Mouse (Mus musculus) embryonic stem cell, embryonic (primary cell): ENCODE measurements around the gene Hsf4.

Source experiments
- CTCF ChIA-PET, 4 experiments: fragments of 300-600 bp in 2 of 4; fragments of 350-600 bp in 2 of 4; sonication (Branson Sonifier 250); formaldehyde crosslinking; loops; one replicate each; lab custom pipeline; 2022; ENCODE audit warnings: inconsistent platforms in 2 of 4; lab: Charles Lee
- POLR2A ChIA-PET, 4 experiments: fragments of 300-600 bp in 2 of 4; fragments of 350-600 bp in 2 of 4; sonication (Branson Sonifier 250); formaldehyde crosslinking; loops; one replicate each; lab custom pipeline; 2022; ENCODE audit warnings: antibody characterized with exemption in 4 of 4, inconsistent platforms in 1 of 4; lab: Charles Lee

The Hsf4 gene

DNA sequence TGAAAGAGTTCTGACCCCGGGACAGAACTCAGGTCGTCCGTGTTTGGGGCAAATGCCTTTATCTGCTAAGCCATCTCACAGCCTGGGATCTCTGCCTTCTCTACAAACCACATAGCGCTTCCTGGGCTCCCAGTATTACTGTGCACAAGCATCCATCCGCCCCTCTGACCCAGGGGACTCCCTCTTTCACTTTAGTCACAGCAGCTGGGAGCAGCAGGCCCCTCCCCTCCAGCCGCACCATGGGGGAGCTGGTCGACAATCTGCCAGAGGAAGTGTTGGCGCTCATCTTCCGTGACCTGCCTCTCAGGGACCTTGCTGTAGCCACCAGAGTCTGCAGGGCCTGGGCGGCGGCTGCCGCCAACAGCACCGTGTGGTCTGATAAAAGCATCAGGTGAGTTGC is 2.8 kb upstream of the Hsf4 start:
- CTCF ChIA-PET: interaction anchor here (0.6 to 2.9 kb wide), 7 partner anchors 12 to 664 kb away, joined by 3 to 14 read pairs (median 6); partner anchors contain the start of genes B3gnt9 (in 1 of the 4) and Exoc3l (in 1 of the 4)
- POLR2A ChIA-PET: interaction anchor here in 1 of 4 experiments (1.1 to 1.7 kb wide), 2 partner anchors 10 to 18 kb away, joined by 3 to 6 read pairs; partner anchors contain the start of gene Nol3

DNA sequence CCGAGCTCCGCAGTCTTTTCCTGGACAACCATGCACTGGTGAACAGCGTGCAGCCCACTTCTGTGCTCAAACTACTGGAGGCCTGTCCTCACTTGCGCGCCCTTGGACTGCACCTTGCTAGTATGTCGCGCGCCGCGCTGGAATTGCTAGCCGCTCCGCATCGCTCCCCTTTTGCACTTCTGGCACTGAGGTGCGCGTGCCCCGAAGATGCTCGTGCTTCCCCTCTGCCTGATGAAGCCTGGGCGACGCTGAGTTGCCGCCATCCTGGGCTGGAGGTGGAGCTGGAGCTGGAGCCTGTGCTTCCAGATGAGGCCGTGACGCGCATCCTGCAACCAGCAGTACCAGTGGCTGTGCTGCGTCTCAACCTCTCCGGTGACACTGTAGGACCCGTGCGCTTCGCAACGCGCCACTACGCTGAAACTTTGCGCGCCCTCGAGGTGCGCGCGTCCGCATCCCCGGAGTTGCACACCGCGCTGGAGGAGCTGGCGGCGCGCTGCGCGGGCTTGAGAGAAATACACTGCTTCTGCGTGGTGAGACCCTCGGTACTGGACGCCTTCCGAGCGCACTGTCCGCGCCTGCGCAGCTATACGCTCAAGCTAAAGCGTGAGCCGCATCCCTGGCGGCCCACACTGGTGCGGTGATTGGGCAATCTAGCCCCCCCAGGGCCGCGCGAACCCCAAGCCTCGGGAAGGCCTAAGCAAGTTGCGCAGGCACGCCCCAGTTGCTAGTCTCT is 1.1 kb upstream of the Hsf4 start:
- CTCF ChIA-PET: interaction anchor here (0.5 to 2.6 kb wide), 20 partner anchors 9 to 666 kb away, joined by 3 to 18 read pairs (median 6); partner anchors contain the start of gene B3gnt9 (in 1 of the 4)
- POLR2A ChIA-PET: interaction anchor here (0.6 to 3.8 kb wide), 28 partner anchors 8 to 133 kb away, joined by 3 to 35 read pairs (median 8); partner anchors contain the start of genes 4931428F04Rik (in 2 of the 4), E2f4 (in 2 of the 4), B3gnt9 (in 1 of the 4) and D230025D16Rik (in 1 of the 4)

GRCm38 (mm10) chr8:105269075-105269458 is 534 bp upstream of the Hsf4 start:
- POLR2A ChIA-PET: interaction anchor here (0.6 to 3.8 kb wide), 27 partner anchors 8 to 134 kb away, joined by 3 to 35 read pairs (median 7); partner anchors contain the start of genes 4931428F04Rik (in 3 of the 4), B3gnt9 (in 2 of the 4), E2f4 (in 2 of the 4) and D230025D16Rik (in 1 of the 4)
- CTCF ChIA-PET: interaction anchor here (0.5 to 2.6 kb wide), 17 partner anchors 9 to 150 kb away, joined by 3 to 18 read pairs (median 6); partner anchors contain the start of gene B3gnt9 (in 1 of the 4)

GRCm38 (mm10) chr8:105270101-105270915 is 707 bp downstream of the Hsf4 start:
- CTCF ChIA-PET: interaction anchor here (0.6 to 1.5 kb wide), 9 partner anchors 10 to 667 kb away, joined by 3 to 5 read pairs (median 5); no protein-coding TSS in a partner anchor
- POLR2A ChIA-PET: interaction anchor here in 3 of 4 experiments (0.7 to 3.8 kb wide), 19 partner anchors 9 to 605 kb away, joined by 3 to 35 read pairs (median 4); partner anchors contain the start of genes 4931428F04Rik (in 3 of the 3), B3gnt9 (in 2 of the 3), Exoc3l (in 2 of the 3) and Cbfb (in 1 of the 3)

- POLR2A ChIA-PET: interaction anchor here in 3 of 4 experiments (0.5 to 3.8 kb wide), 16 partner anchors 8 to 606 kb away, joined by 3 to 35 read pairs (median 4); partner anchors contain the start of genes 4931428F04Rik (in 2 of the 3), B3gnt9 (in 2 of the 3) and Exoc3l (in 2 of the 3)
- CTCF ChIA-PET: interaction anchor here (0.6 to 1.5 kb wide), 7 partner anchors 11 to 668 kb away, joined by 3 to 5 read pairs (median 5); no protein-coding TSS in a partner anchor
Measured at GRCm38 (mm10) chr8:105270916-105271186, 1.2 kb downstream of the Hsf4 start.

DNA sequence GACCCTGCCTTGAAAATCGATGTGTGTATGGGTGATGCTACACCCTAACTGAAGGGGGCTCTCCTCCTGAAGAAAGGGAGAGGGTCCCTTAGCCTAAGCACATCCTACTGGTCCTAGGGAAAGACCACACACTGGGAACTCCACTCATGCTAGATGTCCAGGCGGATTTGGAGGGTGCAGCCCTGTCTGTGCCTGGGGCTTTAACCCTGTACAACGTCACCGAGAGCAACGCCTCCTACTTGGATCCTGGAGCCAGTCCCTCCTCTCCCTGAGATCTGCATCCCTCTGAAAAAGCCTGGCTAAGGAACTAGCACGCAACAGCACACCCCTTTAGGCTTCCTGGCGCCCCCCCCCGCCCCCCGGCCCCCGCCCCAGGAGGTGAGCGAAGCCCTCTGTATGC is 5.8 kb downstream of the Hsf4 start:
- POLR2A ChIA-PET: interaction anchor here in 3 of 4 experiments (1.0 to 2.5 kb wide), 9 partner anchors 14 to 54 kb away, joined by 3 to 10 read pairs (median 4); partner anchors contain the start of genes B3gnt9 (in 2 of the 3), 4931428F04Rik (in 1 of the 3) and E2f4 (in 1 of the 3)

GRCm38 (mm10) chr8:105275840-105276239 is 6.2 kb downstream of the Hsf4 start, which contains the start of gene Nol3:
Gene Nol3, plus strand, starts transcription at chr8:105276140.
- ChIA-PET POLR2A (interaction anchor here (0.6 to 2.5 kb wide), 17 partner anchors 8 to 72 kb away, joined by 3 to 14 read pairs (median 5); partner anchors contain the start of genes 4931428F04Rik (in 4 of the 4), D230025D16Rik (in 1 of the 4), E2f4 (in 1 of the 4) and Exoc3l (in 1 of the 4)), CTCF (interaction anchor here in 3 of 4 experiments (0.6 to 1.9 kb wide), 8 partner anchors 10 to 155 kb away, joined by 3 to 13 read pairs (median 4); partner anchors contain the start of genes B3gnt9 (in 1 of the 3) and E2f4 (in 1 of the 3))

More for the DNA sequence above, 5.8 kb downstream of the Hsf4 start:
- CTCF ChIA-PET: interaction anchor here in 2 of 4 experiments (1.0 to 1.2 kb wide), 3 partner anchors 14 to 20 kb away, joined by 3 to 4 read pairs (median 3); partner anchors contain the start of gene B3gnt9 (in 1 of the 2)

- ChIA-PET POLR2A (interaction anchor here (0.5 to 2.5 kb wide), 28 partner anchors 8 to 725 kb away, joined by 3 to 14 read pairs (median 4); partner anchors contain the start of genes 4931428F04Rik (in 4 of the 4), B3gnt9 (in 1 of the 4), D230025D16Rik (in 1 of the 4) and E2f4 (in 1 of the 4)), CTCF (interaction anchor here in 3 of 4 experiments (0.6 to 3.5 kb wide), 16 partner anchors 9 to 210 kb away, joined by 3 to 13 read pairs (median 4); partner anchors contain the start of genes B3gnt9 (in 2 of the 3) and E2f4 (in 1 of the 3))
Measured at GRCm38 (mm10) chr8:105276292-105277120, 6.9 kb downstream of the Hsf4 start.

DNA sequence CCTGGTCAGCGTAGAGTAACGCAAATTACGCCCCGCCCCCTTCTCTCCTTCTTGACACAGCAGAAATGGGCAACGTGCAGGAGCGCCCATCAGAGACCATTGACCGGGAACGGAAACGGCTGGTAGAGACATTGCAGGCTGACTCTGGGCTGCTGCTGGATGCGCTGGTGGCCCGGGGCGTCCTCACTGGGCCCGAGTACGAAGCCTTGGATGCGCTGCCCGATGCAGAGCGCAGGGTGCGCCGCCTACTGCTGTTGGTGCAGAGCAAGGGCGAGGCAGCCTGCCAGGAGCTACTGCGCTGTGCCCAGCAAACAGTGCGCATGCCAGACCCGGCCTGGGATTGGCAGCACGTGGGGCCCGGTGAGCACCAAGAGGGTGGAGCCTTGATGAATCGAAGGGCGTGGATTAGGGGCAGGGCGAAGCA is 9.3 kb downstream of the Hsf4 start:
- POLR2A ChIA-PET: interaction anchor here in 2 of 4 experiments (0.5 to 3.2 kb wide), 12 partner anchors 8 to 193 kb away, joined by 3 to 22 read pairs (median 6); partner anchors contain the start of genes 4931428F04Rik (in 2 of the 2), E2f4 (in 1 of the 2), Exoc3l (in 1 of the 2) and Hsf4 (in 1 of the 2)
- CTCF ChIA-PET: interaction anchor here in 2 of 4 experiments (0.5 to 3.5 kb wide), 7 partner anchors 10 to 237 kb away, joined by 3 to 13 read pairs (median 4); partner anchors contain the start of genes 4931428F04Rik (in 1 of the 2) and B3gnt9 (in 1 of the 2)

GRCm38 (mm10) chr8:105280567-105280966 is 11.0 kb downstream of the Hsf4 start:
- ChIA-PET POLR2A (interaction anchor here in 2 of 4 experiments (1.1 to 3.2 kb wide), 9 partner anchors 8 to 20 kb away, joined by 3 to 22 read pairs (median 8); partner anchors contain the start of genes 4931428F04Rik (in 1 of the 2), E2f4 (in 1 of the 2) and Hsf4 (in 1 of the 2)), CTCF (interaction anchor here in 2 of 4 experiments (0.7 to 1.2 kb wide), 4 partner anchors 11 to 160 kb away, joined by 3 to 6 read pairs (median 4); no protein-coding TSS in a partner anchor)

DNA sequence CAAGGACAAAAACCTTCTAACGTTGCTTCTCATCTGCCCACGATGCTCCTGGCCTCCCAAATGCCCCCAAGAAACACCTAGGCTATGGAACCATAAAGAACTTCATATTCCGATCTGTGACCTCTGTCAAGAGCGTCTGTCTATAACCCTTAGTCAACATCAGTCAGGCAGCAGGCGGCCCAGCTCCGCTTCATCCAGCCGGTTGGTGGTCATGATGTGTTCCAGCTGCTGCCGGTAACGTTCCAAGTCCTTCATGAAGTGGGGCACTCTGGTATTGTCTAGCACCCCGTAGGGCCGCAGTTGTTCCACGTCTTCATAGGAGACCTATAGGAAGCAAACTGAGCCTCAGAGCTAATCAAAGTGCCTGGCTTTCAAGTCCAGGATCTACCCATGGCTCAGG is 12.2 kb downstream of the Hsf4 start:
- ChIA-PET CTCF (interaction anchor here in 3 of 4 experiments (0.5 to 2.8 kb wide), 5 partner anchors 9 to 679 kb away, joined by 4 to 15 read pairs (median 5); no protein-coding TSS in a partner anchor), POLR2A (interaction anchor here in 2 of 4 experiments (0.5 to 2.2 kb wide), 6 partner anchors 9 to 136 kb away, joined by 3 to 11 read pairs (median 3); partner anchors contain the start of genes B3gnt9 (in 1 of the 2) and Hsf4 (in 1 of the 2))

DNA sequence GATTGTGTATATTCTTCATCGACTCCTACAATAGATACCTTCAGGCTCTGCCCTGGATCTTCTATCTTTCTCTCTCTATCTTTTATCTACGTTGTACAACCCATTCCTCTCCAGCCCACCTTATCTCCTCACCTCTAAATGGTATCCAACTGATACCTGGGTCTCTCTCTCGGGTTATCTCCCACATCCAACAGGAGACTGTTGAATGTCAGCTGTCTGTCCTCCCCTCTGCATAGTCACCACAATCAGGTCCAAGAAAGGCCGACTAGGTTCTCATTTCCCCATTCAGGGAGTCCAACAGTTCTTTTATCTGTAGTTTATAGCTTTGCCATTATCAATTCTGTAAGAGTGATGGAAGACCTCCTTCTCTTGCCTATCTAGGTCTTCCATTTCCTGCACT is 12.6 kb downstream of the Hsf4 start:
- ChIA-PET POLR2A (interaction anchor here in 3 of 4 experiments (0.5 to 2.2 kb wide), 9 partner anchors 9 to 137 kb away, joined by 3 to 11 read pairs (median 3); partner anchors contain the start of genes B3gnt9 (in 1 of the 3), E2f4 (in 1 of the 3), Fbxl8 (in 1 of the 3) and Tradd (in 1 of the 3)), CTCF (interaction anchor here in 2 of 4 experiments (0.9 to 2.8 kb wide), 8 partner anchors 8 to 679 kb away, joined by 3 to 15 read pairs (median 4); no protein-coding TSS in a partner anchor)

DNA sequence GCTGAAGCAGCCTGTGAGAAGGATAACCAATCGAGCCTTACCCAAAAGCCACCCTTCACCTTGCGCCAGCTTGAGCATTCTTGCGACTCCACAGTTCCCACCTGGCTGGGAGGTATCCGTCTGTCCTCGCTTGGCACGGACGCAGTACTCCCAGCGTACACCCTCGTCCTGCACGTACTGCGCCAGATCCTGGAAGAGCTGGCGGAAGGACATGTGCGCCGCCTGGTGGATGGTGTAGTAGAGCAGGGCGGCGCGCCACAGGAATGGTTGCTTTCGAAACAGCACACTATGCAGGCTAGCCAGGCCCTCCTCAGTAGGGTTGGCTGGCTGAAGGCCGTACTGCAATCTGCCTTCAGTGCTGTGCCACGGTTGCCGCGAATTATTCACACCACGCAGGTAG is 13.5 kb downstream of the Hsf4 start:
- CTCF ChIA-PET: interaction anchor here (0.5 to 2.8 kb wide), 21 partner anchors 9 to 680 kb away, joined by 3 to 15 read pairs (median 4); partner anchors contain the start of genes E2f4 (in 1 of the 4) and Fhod1 (in 1 of the 4)
- POLR2A ChIA-PET: interaction anchor here in 3 of 4 experiments (0.8 to 2.2 kb wide), 13 partner anchors 8 to 716 kb away, joined by 3 to 11 read pairs (median 4); partner anchors contain the start of genes B3gnt9 (in 1 of the 3), E2f4 (in 1 of the 3), Exoc3l (in 1 of the 3) and Fbxl8 (in 1 of the 3)

DNA sequence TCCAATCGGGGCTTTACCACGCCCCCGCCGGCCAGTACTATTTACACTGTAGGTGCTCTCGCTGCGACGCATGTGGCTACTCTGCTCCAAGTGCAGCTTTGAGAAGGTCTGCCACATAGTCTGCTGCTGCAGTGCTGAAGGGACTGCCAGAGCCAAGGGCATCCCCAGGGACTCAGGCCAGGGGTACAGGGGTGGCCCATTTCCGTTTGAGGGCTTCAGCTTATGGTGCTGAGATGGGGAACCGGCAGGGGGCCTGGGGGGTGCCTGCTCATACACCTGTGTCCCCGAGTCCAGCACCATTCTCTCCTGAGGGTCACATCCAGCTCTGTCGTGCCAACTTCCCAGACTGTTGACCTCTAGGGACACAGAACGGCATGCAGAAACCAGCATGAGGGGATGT is 15.9 kb downstream of the Hsf4 start:
- CTCF ChIA-PET: interaction anchor here in 2 of 4 experiments (0.9 to 1.9 kb wide), 5 partner anchors 9 to 165 kb away, joined by 3 to 4 read pairs (median 4); no protein-coding TSS in a partner anchor
- POLR2A ChIA-PET: interaction anchor here in 3 of 4 experiments (0.6 to 1.3 kb wide), 9 partner anchors 8 to 631 kb away, joined by 3 to 6 read pairs (median 3); partner anchors contain the start of genes Exoc3l (in 1 of the 3), Fhod1 (in 1 of the 3) and Nol3 (in 1 of the 3)
